Mouse (Mus musculus): ENCODE data around the gene Olig3. TPM values are rescaled to one million over a fixed set of nuclear protein-coding genes. Genes with fewer than 3 reads are reported as not detected.
"Not testable (repeated sequence)": the region's sequence is repeated elsewhere in the genome, so short reads cannot be mapped to it uniquely, and the experiment has no call there.

The Olig3 gene
- total RNA-seq, 1 experiment, result 0.80 TPM

DNA sequence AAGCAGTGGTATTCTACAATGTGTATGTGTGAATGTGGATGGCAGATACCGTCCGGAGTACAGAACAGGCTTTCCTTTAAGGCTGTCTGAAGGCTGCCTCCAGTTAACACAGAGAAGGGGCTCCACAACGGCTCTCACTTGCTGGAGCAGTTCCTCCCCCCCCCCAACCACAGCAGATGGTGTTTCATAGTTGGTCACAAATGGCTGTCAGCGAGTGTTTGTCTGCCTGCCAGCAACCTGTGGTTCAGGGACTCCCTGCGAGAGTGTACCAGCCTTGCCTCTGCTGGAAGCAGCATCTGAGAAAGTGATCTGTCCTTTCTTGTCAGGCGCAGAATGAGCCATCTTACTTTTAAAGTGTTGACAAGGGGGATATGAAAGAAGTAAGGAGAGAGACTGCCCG, 17.5 kb downstream of the Olig3 start:
- Histone ChIP-seq H3K9me3 (ENCODE audit: control insufficient read depth, insufficient read depth, low read depth, low read length) (no peaks in the 10 kb centered on the region), H3K4me1 (ENCODE audit: control insufficient read depth in 2 of 2, insufficient read depth in 2 of 2, low read length in 2 of 2, poor library complexity in 1 of 2) (no peaks in the 10 kb centered on the region), H3K36me3 (ENCODE audit: control insufficient read depth, insufficient read depth, low read length, poor library complexity, severe bottlenecking) (no peaks in the 10 kb centered on the region), H3K27ac (ENCODE audit: insufficient read depth, low read depth, low read length, poor library complexity, severe bottlenecking) (no peak overlapping the region), H3K9ac (ENCODE audit: insufficient read depth, low read depth, low read length, poor library complexity, severe bottlenecking) (no peak overlapping the region), H3K4me3 (ENCODE audit: insufficient read depth in 1 of 2, low read depth in 1 of 2, low read length in 2 of 2, poor library complexity in 1 of 2, severe bottlenecking in 1 of 2) (no peak overlapping the region)
- in situ Hi-C loops (cut with MboI; ENCODE audit: low sequenced_read_pairs in 2 of 2, unreplicated experiment in 2 of 2), result no loop called here
- TF ChIP-seq HCFC1 (IDR thresholded peaks at IDR 0.05; ENCODE audit: borderline replicate concordance, insufficient read depth, low read length) (no peak), ZNF384 (IDR thresholded peaks at IDR 0.05; ENCODE audit: low read depth, low read length) (no peak), CHD2 (IDR thresholded peaks at IDR 0.05; ENCODE audit: low read depth, low read length) (no peak), ZC3H11A (IDR thresholded peaks at IDR 0.05; ENCODE audit: borderline replicate concordance, low read depth, low read length) (no peak), MAFK (IDR thresholded peaks at IDR 0.05; ENCODE audit: insufficient read depth, low read depth, low read length) (no peak)
- DNase-seq (ENCODE audit: low read depth, low spot score), result no peak

DNA sequence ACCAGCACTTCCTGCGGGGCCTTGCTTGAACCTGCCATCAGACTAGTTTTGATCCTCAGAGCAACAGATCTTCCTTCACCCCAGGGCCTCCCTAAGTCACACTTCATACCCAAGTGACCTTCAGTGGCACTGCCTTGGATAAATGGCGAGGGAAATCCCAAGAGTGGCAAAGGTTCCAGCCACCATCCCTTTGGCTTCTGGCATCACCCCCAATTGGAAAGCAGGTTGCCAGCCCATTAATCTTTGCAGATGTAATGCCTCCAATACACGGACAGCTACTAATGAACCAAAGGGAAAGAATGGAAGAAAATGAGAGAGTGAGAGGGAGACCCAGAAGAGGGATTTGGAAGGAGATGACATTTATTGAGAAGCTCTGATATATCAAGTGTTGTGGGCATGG, 18.0 kb downstream of the Olig3 start:
- in situ Hi-C loops (cut with MboI; ENCODE audit: low sequenced_read_pairs in 2 of 2, unreplicated experiment in 2 of 2), result no loop called here
- Histone ChIP-seq H3K36me3 (ENCODE audit: control insufficient read depth, insufficient read depth, low read length, poor library complexity, severe bottlenecking) (no peaks in the 10 kb centered on the region), H3K4me1 (ENCODE audit: control insufficient read depth in 2 of 2, insufficient read depth in 2 of 2, low read length in 2 of 2, poor library complexity in 1 of 2) (no peaks in the 10 kb centered on the region), H3K9ac (ENCODE audit: insufficient read depth, low read depth, low read length, poor library complexity, severe bottlenecking) (no peak overlapping the region), H3K9me3 (ENCODE audit: control insufficient read depth, insufficient read depth, low read depth, low read length) (no peaks in the 10 kb centered on the region), H3K4me3 (ENCODE audit: insufficient read depth in 1 of 2, low read depth in 1 of 2, low read length in 2 of 2, poor library complexity in 1 of 2, severe bottlenecking in 1 of 2) (no peak overlapping the region), H3K27ac (ENCODE audit: insufficient read depth, low read depth, low read length, poor library complexity, severe bottlenecking) (no peak overlapping the region)
- TF ChIP-seq CHD2 (IDR thresholded peaks at IDR 0.05; ENCODE audit: low read depth, low read length), result no peak
- TF ChIP-seq HCFC1 (IDR thresholded peaks at IDR 0.05; ENCODE audit: borderline replicate concordance, insufficient read depth, low read length), result no peak
- no peak for TF ChIP-seq ZC3H11A (IDR thresholded peaks at IDR 0.05; ENCODE audit: borderline replicate concordance, low read depth, low read length)
- TF ChIP-seq ZNF384 (IDR thresholded peaks at IDR 0.05; ENCODE audit: low read depth, low read length), result no peak
- TF ChIP-seq MAFK (IDR thresholded peaks at IDR 0.05; ENCODE audit: insufficient read depth, low read depth, low read length), result no peak
- DNase-seq (ENCODE audit: low read depth, low spot score), result no peak

DNA sequence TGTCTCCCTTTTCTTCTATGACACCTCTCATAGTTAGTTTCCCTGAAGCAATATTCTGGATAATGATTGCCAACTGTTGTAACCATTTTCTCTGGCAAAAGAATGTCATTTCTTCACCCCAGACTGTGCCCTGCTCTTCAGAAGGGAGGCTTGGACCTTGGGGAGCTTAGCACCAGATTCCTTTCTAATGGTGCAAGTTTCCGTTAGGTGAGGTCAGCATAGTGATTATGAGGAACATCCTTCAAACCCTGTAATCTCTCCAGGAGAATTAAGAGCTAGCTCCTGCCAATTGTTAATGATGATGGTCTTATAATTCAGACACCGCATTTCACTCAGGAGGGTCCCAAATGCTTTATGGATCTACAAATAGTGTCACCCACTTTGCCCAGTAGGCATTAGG, 19.5 kb downstream of the Olig3 start:
- in situ Hi-C loops (cut with MboI; ENCODE audit: low sequenced_read_pairs in 2 of 2, unreplicated experiment in 2 of 2), result no loop called here
- Histone ChIP-seq H3K9ac (ENCODE audit: insufficient read depth, low read depth, low read length, poor library complexity, severe bottlenecking) (no peak overlapping the region), H3K4me3 (ENCODE audit: insufficient read depth in 1 of 2, low read depth in 1 of 2, low read length in 2 of 2, poor library complexity in 1 of 2, severe bottlenecking in 1 of 2) (no peak overlapping the region), H3K36me3 (ENCODE audit: control insufficient read depth, insufficient read depth, low read length, poor library complexity, severe bottlenecking) (no peaks in the 10 kb centered on the region), H3K4me1 (ENCODE audit: control insufficient read depth in 2 of 2, insufficient read depth in 2 of 2, low read length in 2 of 2, poor library complexity in 1 of 2) (no peaks in the 10 kb centered on the region), H3K27ac (ENCODE audit: insufficient read depth, low read depth, low read length, poor library complexity, severe bottlenecking) (no peak overlapping the region), H3K9me3 (ENCODE audit: control insufficient read depth, insufficient read depth, low read depth, low read length) (no peaks in the 10 kb centered on the region)
- TF ChIP-seq ZNF384 (IDR thresholded peaks at IDR 0.05; ENCODE audit: low read depth, low read length), result no peak
- no peak for TF ChIP-seq ZC3H11A (IDR thresholded peaks at IDR 0.05; ENCODE audit: borderline replicate concordance, low read depth, low read length)
- TF ChIP-seq CHD2 (IDR thresholded peaks at IDR 0.05; ENCODE audit: low read depth, low read length), result no peak
- no peak for TF ChIP-seq MAFK (IDR thresholded peaks at IDR 0.05; ENCODE audit: insufficient read depth, low read depth, low read length)
- TF ChIP-seq HCFC1 (IDR thresholded peaks at IDR 0.05; ENCODE audit: borderline replicate concordance, insufficient read depth, low read length), result no peak
- DNase-seq (ENCODE audit: low read depth, low spot score), result no peak

DNA sequence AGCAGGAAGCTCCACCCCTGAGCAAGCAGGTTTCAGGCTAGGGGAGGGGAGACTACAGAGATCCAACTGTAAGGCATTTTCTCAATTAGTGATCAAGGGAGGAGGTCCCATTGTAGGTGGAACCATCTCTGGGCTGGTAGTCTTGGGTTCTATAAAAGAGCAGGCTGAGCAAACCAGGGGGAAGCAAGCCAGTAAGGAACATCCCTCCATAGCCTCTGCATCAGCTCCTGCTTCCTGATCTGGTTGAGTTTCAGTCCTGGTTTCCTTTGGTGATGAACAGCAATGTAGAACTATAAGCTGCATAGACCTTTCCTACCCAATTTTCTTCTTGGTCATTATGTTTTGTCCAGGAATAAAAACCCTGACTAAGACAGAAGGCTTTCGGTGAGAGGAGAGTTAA, 24.6 kb downstream of the Olig3 start:
- in situ Hi-C loops (cut with MboI; ENCODE audit: low sequenced_read_pairs in 2 of 2, unreplicated experiment in 2 of 2), result not testable (repeated sequence)

DNA sequence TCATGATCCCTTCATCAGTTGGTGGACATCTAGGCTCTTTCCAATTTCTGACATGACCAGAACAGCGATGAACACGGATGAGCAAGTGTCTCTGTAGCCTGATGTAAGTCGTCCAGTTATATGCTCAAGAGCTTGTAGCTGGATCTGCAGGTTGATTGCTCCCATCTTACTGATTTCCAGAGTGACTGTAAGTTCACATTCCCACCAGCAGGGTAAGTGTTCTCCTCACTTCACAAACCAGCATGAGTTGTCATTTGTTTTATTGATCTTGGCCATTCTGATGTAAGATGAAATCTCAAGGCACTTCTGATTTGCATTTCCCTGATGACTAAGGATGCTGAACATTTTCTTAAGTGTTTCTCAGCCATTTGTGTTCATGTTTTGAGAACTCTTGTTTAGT, 27.8 kb downstream of the Olig3 start:
- Histone ChIP-seq H3K9ac (ENCODE audit: insufficient read depth, low read depth, low read length, poor library complexity, severe bottlenecking) (no peak overlapping the region), H3K36me3 (ENCODE audit: control insufficient read depth, insufficient read depth, low read length, poor library complexity, severe bottlenecking) (no peaks in the 10 kb centered on the region), H3K4me3 (ENCODE audit: insufficient read depth in 1 of 2, low read depth in 1 of 2, low read length in 2 of 2, poor library complexity in 1 of 2, severe bottlenecking in 1 of 2) (no peak overlapping the region), H3K9me3 (ENCODE audit: control insufficient read depth, insufficient read depth, low read depth, low read length) (no peaks in the 10 kb centered on the region), H3K4me1 (ENCODE audit: control insufficient read depth in 2 of 2, insufficient read depth in 2 of 2, low read length in 2 of 2, poor library complexity in 1 of 2) (0 out of 4 replicates have a peak, but pooled peaks cover 0 to 2% of the 10 kb centered on the region in 2 experiments), H3K27ac (ENCODE audit: insufficient read depth, low read depth, low read length, poor library complexity, severe bottlenecking) (no peak overlapping the region)
- in situ Hi-C loops (cut with MboI; ENCODE audit: low sequenced_read_pairs in 2 of 2, unreplicated experiment in 2 of 2), result no loop called here
- DNase-seq (ENCODE audit: low read depth, low spot score), result peak; percentile 33
- no peak for TF ChIP-seq HCFC1 (IDR thresholded peaks at IDR 0.05; ENCODE audit: borderline replicate concordance, insufficient read depth, low read length)
- no peak for TF ChIP-seq MAFK (IDR thresholded peaks at IDR 0.05; ENCODE audit: insufficient read depth, low read depth, low read length)
- no peak for TF ChIP-seq CHD2 (IDR thresholded peaks at IDR 0.05; ENCODE audit: low read depth, low read length)
- TF ChIP-seq ZNF384 (IDR thresholded peaks at IDR 0.05; ENCODE audit: low read depth, low read length), result no peak
- no peak for TF ChIP-seq ZC3H11A (IDR thresholded peaks at IDR 0.05; ENCODE audit: borderline replicate concordance, low read depth, low read length)

More for the DNA sequence above, 24.6 kb downstream of the Olig3 start:
- not testable (repeated sequence) for H3K9me3 ChIP-seq (ENCODE audit: control insufficient read depth, insufficient read depth, low read depth, low read length); H3K9ac ChIP-seq (ENCODE audit: insufficient read depth, low read depth, low read length, poor library complexity, severe bottlenecking); H3K27ac ChIP-seq (ENCODE audit: insufficient read depth, low read depth, low read length, poor library complexity, severe bottlenecking); DNase-seq (ENCODE audit: low read depth, low spot score); H3K4me1 ChIP-seq (ENCODE audit: control insufficient read depth in 2 of 2, insufficient read depth in 2 of 2, low read length in 2 of 2, poor library complexity in 1 of 2); H3K36me3 ChIP-seq (ENCODE audit: control insufficient read depth, insufficient read depth, low read length, poor library complexity, severe bottlenecking); H3K4me3 ChIP-seq (ENCODE audit: insufficient read depth in 1 of 2, low read depth in 1 of 2, low read length in 2 of 2, poor library complexity in 1 of 2, severe bottlenecking in 1 of 2)
